Mouse (Mus musculus) adrenal gland, adult (tissue): ENCODE data around the gene Sec16a.
A peak's percentile ranks its signal among the peaks of the same experiment; 100 is the strongest.
"Not testable (repeated sequence)": the region's sequence is repeated elsewhere in the genome, so short reads cannot be mapped to it uniquely, and the experiment has no call there.

ENCODE experiments used
- DNase-seq, 2 experiments: peaks; one replicate each; pipeline ENCODE4 v3.0.0; 2022 to 2023; ENCODE audit warnings: low spot score in 1 of 2; ENCODE audit not compliant: inconsistent age in 2 of 2

Gene Sec16a

DNA sequence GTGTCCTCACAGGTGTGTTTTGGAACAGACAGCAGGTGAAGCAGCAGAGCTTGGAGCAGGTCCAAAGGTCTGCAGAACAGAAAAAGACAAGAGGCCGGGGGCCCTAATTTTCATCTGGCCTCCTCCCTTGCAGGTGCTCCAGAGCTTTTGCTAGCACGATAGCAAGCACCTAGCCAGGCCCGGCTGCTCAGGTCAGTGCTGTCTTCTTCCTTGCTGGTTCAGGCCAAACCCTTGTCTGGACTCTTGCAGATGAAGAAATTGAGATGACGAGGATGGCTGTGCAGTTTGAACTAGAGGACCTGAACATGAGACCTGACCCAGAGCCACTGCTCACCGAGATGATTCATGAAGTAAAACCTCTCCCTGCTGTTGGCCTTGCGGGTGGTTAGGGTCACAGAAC is 53.4 kb downstream of the Sec16a start:
- no peak for DNase-seq

DNA sequence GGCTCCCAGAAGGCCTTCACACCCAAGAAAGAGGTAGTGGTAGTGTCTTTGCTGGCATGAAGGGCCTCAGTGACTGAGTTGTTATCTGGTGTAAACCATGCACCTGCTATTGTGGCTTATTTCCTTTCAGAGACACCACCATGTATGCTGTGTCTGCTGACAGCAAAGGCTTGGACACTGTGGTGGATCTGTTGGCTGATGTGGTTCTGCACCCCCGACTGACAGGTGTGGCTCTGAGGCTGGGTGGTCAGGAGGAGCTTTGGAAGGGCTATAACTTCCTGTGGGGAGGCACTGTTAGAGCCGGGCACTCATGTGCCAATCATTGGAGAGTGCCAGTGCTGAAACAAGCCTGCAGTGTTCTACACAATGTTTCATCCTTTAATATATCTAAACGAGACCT is 54.1 kb downstream of the Sec16a start:
- no peak for DNase-seq

DNA sequence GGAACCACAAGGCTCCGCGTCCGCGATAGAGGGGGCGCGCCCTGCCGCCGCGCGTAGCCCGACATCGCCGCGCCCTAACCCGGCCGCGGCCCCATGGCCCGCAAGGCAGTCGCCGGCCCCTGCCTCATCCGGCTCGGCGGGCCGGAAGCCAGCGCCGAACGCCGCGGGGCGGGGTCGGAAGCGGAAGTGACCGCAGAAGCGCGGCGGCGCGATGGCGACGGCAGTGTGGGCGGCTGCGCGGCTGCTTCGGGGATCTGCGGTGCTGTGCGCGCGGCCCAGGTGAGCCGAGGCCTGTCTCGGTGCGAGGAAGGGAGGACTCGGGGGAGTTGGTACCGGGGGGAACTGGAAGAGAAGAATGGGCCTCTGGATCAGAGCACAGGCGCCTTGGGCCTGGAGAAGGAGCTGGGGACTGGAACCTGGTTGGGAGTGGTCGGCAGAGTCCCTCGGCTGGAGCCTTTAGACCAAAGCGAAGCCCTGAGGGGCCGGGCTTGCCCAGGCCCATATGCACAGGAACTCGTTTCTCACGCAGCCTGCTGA is 55.8 kb downstream of the Sec16a start, which contains the start of the genes Entr1 and Pmpca:
Gene Entr1 (minus strand): TSS at position 163 of the 537 bp plus-strand sequence.
Gene Pmpca (plus strand): TSS at position 186 of the 537 bp plus-strand sequence.
- DNase-seq: peak; percentile 87 to 94

DNA sequence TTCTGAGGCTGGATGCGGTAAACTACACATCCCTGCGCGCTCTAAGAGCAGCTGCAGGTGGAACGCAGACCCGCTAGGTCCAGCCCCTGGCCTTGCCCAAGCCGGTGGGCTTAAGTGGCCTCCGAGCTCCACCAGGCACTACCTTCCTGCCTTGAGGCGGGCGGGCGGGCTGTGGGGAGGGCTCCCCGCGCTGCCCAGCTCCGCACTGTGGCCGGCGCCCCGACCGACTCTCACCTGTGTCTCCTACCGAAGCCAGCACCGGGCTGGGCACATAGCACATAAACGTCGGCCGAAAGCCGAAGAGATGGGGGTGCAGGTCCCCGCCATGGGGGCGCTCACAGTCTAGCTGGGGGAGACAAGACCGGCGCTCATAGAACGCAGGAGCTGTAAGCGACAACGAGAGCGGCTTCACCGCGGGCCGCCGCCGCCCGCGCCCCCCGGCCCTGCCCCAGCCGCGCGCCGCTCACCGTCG is 56.3 kb downstream of the Sec16a start:
- no peak for DNase-seq

DNA sequence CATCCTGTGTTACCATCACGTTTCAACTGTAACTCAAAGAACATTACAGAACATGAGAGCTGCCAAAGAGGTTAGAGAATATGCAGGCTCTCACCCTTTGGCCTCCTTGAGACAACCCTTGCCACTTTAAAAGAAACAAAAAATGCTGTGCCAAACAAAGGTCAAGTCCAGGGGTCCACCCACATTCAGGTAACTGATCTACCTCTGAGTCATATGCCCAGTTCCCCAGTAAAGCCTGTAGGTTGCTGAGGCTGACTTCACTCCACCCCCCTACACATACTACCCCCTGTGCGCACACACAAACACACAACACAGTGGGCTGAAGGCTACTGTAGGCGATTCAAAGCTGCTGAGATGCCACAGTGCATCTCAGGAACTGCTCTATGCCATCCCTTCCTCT is 57.3 kb downstream of the Sec16a start:
- DNase-seq: no peak

DNA sequence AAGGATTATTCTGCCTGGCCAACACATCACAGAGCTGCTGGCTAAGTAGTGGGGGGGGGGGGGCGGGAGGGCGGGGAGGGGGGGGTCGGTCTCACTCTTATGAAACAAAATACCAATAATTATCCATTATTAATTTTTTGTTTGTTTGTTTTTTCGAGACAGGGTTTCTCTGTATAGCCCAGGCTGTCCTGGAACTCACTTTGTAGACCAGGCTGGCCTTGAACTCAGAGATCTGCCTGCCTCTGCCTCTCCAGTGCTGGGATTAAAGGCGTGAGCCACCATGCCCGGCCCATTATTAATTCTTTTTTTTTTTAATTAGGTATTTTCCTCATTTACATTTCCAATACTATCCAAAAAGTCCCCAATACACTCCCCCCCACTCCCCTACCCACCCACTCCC is 64.1 kb downstream of the Sec16a start:
- not testable (repeated sequence) for DNase-seq

DNA sequence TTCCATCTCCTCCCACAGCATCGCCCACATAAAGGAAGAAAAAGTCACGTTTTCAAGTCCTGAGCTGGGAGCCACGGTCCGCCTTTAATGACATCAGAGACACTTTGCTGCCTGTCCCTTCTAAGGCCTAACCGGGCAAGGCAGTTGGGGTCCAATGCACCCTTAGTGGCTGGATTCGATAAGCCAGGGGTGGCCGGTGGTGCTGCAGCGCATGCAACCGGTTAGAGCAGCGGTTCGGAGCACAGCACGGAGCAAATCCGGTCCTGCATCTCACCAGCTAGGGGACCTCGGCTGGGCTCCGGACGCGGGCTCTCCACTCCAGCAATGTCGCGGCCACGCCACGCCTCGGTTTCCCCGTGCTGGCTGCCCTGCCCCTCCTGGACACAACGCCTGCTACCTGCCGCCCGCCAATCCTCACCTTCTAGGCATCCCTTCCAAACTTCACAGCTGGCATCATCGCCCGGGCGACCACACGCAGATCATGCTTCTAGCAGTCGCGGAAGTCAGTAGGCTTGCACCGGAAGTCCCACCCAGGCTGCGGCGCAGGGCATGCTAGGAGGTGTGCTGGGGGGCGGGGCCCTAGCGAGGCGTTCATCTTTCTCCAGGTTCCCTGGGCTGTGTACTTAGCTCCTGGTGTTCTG is 64.8 kb downstream of the Sec16a start, which contains the start of gene Snapc4:
Gene Snapc4 (minus strand): TSS at position 523 of the 641 bp plus-strand sequence.
- peak; percentile 89 to 94 for DNase-seq

DNA sequence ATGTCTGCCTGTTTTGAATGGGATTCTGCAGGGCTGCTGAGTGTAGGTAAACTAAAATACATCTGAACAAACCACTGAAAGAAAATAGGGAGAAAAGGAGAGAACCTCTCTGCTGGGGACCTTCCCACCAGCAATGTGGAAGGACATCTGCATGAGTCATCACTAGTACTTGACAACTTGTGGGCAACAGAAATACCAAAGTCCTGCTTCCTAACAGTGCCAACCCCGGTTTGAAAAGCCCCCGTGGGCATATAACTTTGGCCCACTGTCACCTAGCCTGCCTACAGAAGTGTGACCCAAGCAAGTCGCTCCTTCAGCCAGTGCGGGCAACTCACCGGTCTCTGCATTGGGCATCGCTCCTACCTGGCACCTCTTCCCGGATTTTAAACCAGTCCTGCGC is 72.6 kb downstream of the Sec16a start:
- DNase-seq: no peak

DNA sequence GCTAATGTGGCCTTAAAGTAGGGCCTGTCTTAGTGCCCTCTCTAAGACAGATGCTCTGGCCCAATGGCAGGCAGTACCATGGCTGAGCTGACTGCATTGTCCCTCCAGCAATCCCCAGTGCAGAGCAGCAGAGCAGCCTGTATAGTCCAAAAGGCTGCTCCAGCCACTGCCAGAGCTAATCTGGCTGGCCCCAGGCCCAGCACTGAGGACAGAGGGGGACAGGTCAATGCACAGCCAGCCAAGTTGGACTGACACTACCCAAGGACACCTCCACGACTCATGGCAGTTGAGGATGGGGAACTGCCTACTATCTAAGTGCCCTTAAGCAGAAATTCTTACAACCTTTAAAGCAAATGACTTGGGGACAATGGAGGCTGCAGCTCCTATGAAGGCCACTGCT is 76.4 kb downstream of the Sec16a start:
- no peak for DNase-seq

DNA sequence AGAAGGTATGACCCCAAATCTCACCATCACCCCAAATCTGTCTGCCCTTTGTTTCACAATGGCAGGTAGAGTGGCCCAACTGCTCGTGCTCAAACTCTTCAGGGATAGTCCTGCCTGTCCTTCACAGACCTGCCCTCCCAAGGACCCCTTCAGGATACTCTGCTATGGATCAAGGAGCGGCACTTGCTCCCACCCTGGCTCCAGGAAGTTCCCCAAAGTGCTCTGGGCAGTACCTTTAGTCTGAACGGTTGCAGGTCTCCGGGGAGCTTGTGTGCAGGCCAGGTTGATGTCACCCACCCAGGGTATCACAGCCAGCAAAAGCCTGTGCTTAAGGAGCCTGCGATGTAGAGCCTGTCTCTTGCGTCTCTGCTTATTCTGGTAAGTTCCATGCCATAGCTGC is 77.1 kb downstream of the Sec16a start:
- no peak for DNase-seq

DNA sequence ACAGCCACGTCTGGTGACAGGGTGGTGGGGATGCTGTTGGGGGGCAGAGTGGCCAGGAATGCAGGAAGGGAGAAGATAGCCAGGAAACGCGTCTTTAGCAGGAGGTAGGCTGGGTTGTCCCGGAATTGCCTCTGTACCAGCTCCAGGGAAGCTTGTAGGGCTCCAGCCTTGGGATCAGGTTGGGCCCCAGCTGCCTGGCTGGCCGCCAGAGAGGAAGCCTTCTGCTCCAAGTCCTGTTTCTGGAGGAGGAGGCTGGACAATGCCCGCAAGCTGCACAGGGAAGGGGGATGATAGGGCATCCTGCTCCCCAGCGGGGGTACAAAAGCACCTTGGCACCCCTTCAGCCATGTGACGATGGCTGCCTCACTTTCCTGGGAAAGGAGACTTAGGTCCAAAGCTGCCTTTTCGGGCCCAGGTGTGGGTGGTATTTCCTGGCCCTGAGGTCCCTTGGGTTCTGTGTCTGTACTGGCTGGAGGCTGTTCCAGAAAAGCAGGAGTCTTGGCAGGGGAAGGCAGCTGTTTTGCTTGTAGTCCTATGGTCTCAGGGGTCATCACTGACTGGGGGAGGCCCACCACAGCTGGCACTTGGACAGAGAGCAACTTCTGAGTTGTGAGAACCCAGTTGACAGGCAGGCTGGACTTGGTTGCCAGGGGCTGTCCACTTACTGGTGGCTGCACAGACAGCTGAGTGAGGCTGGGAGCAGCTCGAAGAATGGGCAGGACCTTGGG is 80.1 kb downstream of the Sec16a start:
- peak; percentile 65 to 88 for DNase-seq

DNA sequence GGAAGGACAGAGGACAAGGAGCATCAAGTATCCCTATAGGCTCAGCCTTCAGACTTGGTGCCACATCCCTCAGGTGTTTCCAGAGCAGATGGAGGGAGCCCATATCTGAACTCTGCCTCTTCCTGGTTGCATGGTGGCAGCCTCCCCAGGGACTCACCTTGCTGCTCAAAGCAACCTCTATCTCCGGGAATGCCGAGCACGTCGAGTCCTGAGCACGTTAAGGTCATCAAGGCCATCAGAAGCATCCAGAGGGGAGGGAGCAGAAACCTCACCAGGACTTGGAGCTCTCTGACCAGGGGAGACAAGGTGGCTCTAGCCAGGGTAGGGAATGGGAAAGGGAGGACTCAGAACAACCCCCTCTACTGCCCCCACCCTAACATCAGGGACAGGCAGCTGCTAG is 81.5 kb downstream of the Sec16a start:
- DNase-seq: no peak

DNA sequence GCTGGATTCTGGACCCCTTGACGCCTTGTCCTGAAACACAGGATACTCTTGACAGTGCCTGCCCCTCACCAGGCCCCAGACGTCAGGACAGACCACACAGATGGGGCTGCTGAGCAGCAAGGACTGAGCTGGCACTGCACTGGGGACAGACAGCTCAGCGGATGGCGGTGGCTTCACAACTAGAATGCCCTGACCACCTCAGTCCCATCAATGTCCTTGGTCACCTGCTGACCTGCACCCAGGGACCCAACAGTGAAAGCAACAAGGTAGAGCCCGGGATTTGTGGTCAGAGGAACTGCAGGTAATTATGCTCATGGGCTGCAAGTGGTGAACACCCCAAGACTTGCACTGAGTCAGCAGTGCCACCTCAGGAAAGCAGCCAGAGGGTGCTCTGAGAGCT is 82.0 kb downstream of the Sec16a start:
- DNase-seq: no peak

DNA sequence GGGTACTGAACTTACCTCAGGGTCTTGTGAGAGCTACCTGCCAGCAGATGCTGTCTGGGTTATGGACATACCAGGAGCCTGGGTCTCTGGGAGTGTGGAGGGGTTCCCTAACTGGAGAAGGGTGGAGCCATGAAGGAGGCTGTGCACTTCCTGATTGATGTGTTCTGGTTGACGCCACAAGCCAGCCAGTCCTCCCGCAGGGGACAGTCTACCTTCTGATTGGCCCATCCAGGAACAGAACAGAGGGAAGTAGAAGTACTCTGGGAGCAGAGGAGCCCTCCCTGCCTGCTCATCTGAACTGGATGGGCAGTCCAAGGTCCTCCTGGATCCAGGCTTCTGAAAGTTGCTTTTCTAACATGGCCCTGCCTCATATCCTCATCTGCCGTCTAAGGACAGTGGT is 84.2 kb downstream of the Sec16a start, which contains the start of gene Card9:
Gene Card9 (minus strand): TSS at position 147 of the 400 bp plus-strand sequence.
- DNase-seq: peak in 1 of 2 experiments; percentile 43

DNA sequence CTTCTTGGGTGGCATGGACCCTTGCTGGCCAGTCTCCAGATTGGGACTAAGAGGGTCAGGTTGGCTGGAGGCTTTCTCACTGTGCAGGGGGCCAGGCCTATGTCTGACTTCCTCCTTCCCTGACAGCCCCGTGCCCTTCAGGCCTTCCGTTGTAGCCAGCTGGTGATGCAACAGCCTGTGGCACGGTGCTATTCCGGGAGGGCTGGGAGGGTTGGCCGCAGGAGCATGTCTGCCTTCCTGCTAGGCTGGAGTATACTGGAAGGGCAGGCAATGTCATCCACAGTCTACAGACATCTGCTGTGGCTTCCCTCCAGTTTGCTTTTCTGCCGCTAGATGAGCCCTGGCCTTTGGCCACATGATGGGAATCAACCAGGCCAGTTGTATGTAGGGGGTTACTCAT is 85.0 kb downstream of the Sec16a start:
- DNase-seq: peak in 1 of 2 experiments; percentile 57
